Mouse (Mus musculus) kidney, embryonic 14.5 days (tissue): ENCODE data around the gene Dlg2. TPM values are rescaled to one million over a fixed set of nuclear protein-coding genes. Genes with fewer than 3 reads are reported as not detected.

Source experiments
- ATAC-seq: fragments of 200-750 bp; cut with Nextera tagmentation; 2 replicates; pipeline ENCODE4 v1.8.0; 2017; ENCODE audit warnings: moderate number of reproducible peaks, mild to moderate bottlenecking, moderate TSS enrichment, moderate library complexity; ENCODE audit not compliant: low FRiP score, low TSS enrichment
- H3K27ac ChIP-seq: fragments of 300-500 bp; sonication (generic); 2 replicates; pipeline ENCODE4 v1.5.1; 2014; ENCODE audit warnings: low read depth, mild to moderate bottlenecking, low read length, moderate library complexity, mixed read lengths
- H3K27me3 ChIP-seq: fragments of 300-500 bp; sonication (generic); 2 replicates; pipeline ENCODE4 v1.6.1; 2014; ENCODE audit warnings: mild to moderate bottlenecking, low read length; ENCODE audit not compliant: control insufficient read depth, insufficient read depth
- H3K36me3 ChIP-seq: fragments of 300-500 bp; sonication (generic); 2 replicates; pipeline ENCODE4 v1.6.1; 2014; ENCODE audit warnings: low read length, mixed read lengths; ENCODE audit not compliant: control insufficient read depth, insufficient read depth
- H3K4me1 ChIP-seq: fragments of 300-500 bp; sonication (generic); 2 replicates; pipeline ENCODE4 v1.6.1; 2014; ENCODE audit warnings: low read length, mixed read lengths; ENCODE audit not compliant: control insufficient read depth, insufficient read depth
- H3K4me2 ChIP-seq: fragments of 300-500 bp; sonication (generic); replicated peaks from 2 replicates; pipeline ENCODE4 v1.6.1; 2014; ENCODE audit warnings: low read depth, mild to moderate bottlenecking, low read length
- H3K4me3 ChIP-seq: fragments of 300-500 bp; sonication (generic); 2 replicates; pipeline ENCODE4 v1.5.1; 2014; ENCODE audit warnings: mild to moderate bottlenecking, low read length
- H3K9ac ChIP-seq: fragments of 300-500 bp; sonication (generic); 2 replicates; pipeline ENCODE4 v1.6.1; 2014; ENCODE audit warnings: low read depth, mild to moderate bottlenecking, low read length, moderate library complexity
- H3K9me3 ChIP-seq: fragments of 300-500 bp; sonication (generic); 2 replicates; pipeline ENCODE4 v1.6.1; 2016; ENCODE audit warnings: low read length; ENCODE audit not compliant: control insufficient read depth
- WGBS: fragments of 180-500 bp; shearing (Covaris S2); extraction: QIAGEN DNeasy Blood & Tissue Kit; methylation state at CpG from one replicate; pipeline ENCODE4 v1.1.7; 2014; 5-methylcytosine and 5-hydroxymethylcytosine counted together
- polyA plus RNA-seq: library from polyadenylated mRNA; unstranded; fragments of >200 nt; fragmentation: Nextera tagmentation; extraction: Ambion mirVana; gene quantifications from 2 replicates; pipeline ENCODE4 v1.2.1, GENCODE M21; 2014

The Dlg2 gene
- polyA plus RNA-seq, 1 experiment from 2014 or later: 0.97 TPM

DNA sequence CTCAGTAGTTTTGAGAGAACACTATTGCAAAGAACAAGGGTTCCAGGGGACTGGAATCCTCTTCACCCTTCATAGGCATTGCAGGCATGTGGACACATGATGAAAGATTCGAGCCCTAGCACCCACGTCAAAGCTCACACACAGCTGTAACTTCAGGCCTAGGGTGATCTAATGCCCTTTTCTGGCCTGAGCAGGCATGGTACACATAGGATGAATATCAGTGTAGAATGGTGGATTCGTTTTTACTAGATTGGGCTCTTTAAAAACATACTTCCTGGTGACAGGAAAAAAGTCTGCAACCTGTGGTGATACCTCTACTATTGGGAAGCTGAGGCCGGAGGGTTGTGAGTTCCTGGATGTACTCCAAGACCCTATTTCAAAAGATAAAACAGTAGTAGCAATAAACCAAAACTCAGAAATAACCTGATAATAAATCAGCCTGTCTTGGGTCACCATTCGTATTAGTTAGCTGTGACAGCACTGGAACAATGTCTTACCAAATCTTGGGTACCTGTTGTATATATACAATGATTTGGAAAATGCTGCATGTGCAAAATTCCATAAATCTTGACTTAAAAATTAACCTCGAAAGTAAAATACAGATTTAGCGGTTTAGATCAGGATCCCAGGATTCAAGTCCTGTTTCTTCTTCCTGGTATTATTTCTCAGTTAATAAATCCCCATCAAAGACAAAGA is 20.2 kb upstream of the Dlg2 start:
- Histone ChIP-seq H3K4me1 (peaks cover 17% of the 10 kb centered on the region), H3K27ac (peak overlapping the region; percentile 87; the same call in 1 of the 2 replicates), H3K4me3 (peak overlapping the region; percentile 81), H3K36me3 (peaks cover 26% of the 10 kb centered on the region), H3K27me3 (no peaks in the 10 kb centered on the region), H3K4me2 (peak overlapping the region; percentile 70), H3K9me3 (no peaks in the 10 kb centered on the region), H3K9ac (peak overlapping the region; percentile 76)
- 21% methylated on average over 7 of the region's 7 CpGs for WGBS
- ATAC-seq: no peak

DNA sequence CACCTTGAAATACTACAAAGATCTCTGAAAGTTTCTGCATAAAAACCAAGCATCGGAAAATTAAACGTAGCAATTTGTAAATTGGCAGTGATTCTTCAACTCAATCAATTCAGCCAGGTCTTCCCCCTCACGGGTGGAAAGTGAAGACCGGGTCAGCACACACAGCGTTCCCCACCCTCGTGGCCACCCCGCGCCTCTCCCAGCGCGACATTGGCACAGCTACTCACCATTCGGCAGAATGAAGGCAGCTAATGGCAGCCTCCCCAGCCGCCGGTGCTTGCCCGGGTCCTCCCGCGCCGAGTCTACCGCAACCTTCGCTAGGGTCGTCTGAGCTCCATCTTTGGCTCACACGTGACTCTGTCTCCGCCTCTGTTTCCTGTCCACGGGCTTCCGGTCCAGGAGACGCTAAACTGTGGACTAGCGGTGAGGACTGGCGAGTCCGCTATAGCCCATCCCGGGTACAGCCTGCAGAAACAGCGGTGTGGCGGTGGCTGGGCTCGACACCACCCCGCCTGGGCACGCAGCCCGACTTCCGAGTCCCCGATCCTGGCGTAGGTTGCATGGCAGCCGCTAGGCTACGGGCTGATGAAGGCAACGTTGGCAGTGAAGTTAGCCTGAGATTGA is 19.5 kb upstream of the Dlg2 start, which contains the start of gene Tmem126a:
Tmem126a (minus strand) TSS at position 385 of the 624 bp plus-strand sequence.
- peak; percentile 98 for ATAC-seq
- peaks cover 19% of the 10 kb centered on the region for H3K36me3 ChIP-seq
- H3K4me3 ChIP-seq: peak within 1 kb of the TSS; percentile 81
- peak within 1 kb of the TSS; percentile 87 for H3K27ac ChIP-seq
- no peaks in the 10 kb centered on the region for H3K9me3 ChIP-seq
- H3K4me2 ChIP-seq: peak within 1 kb of the TSS; percentile 70
- H3K9ac ChIP-seq: peak within 1 kb of the TSS; percentile 76
- H3K27me3 ChIP-seq: no peaks in the 10 kb centered on the region
- peaks cover 17% of the 10 kb centered on the region for H3K4me1 ChIP-seq
- WGBS: under 1% methylated on average over 41 of the region's 41 CpGs

DNA sequence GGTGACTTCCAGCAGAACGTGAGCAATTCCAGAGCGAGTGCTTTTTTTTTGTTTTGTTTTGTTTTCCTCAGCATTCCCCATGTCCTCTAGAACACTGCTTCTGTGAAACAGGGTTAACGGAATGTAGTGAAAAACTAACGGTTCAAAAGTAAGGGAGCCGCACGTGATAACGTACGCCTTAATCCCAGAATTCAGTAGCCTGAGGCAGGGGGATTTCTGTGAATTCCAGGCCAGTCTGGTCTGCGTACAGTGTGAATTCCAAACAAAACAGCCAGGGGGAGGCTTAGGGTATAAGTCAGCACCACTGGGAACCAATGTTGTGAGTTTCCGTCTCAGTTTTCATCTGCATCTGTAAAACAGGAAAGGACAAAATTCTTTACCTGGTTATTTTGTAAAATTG is 19.0 kb upstream of the Dlg2 start:
- Histone ChIP-seq H3K27ac (peak overlapping the region; percentile 87), H3K9ac (peak overlapping the region; percentile 76; the same call in 1 of the 2 replicates), H3K4me1 (peaks cover 17% of the 10 kb centered on the region), H3K27me3 (no peaks in the 10 kb centered on the region), H3K36me3 (peaks cover 15% of the 10 kb centered on the region), H3K4me2 (peak overlapping the region; percentile 70), H3K4me3 (peak overlapping the region; percentile 81), H3K9me3 (no peaks in the 10 kb centered on the region)
- 16% methylated on average over 10 of the region's 10 CpGs for WGBS
- peak; percentile 62 for ATAC-seq

DNA sequence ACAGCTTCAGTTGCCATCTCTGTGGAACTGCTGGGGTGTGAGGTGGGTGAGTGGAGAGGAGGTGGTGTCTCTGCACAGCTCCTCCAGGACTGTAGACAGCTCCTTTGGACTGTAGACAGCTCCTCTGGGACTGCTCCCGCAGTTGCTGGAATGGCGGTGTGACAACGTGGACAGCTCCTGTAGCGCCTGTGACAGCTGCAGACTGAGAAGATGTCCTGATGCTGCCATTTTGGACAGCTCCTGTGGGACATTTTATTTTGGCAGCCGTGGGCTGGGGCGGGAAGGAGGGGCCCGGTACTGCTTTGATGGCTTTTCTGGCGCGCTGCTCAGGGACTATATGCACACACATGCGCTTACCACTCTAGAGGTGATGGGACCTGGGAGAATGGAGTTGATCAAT is 16.1 kb upstream of the Dlg2 start:
- H3K27ac ChIP-seq: no peak overlapping the region
- WGBS: 49% methylated on average over 10 of the region's 10 CpGs
- ATAC-seq: no peak

DNA sequence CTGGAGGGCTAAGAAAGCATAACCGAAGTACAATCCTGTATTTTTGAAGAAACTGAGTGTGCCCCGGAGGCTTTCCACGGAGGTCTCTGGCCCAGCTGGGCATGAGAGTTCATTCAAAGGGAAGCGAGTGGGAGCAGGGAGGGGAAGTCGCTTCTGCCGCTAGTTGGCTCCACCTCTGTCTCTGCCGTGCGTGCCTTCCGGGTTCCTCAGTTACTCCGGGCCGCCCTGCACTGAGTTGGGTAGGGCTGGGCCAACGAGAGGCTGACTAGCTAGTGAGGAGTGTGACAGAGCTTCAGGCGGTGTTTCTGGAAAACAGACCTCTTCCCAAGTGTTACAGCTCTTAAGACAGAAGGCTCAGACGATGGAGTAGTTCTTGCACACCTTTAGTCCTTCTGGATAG is 15.5 kb upstream of the Dlg2 start:
- Histone ChIP-seq H3K4me1 (peaks cover 13% of the 10 kb centered on the region), H3K4me2 (no peak overlapping the region), H3K9me3 (no peaks in the 10 kb centered on the region), H3K27me3 (no peaks in the 10 kb centered on the region), H3K9ac (no peak overlapping the region), H3K4me3 (no peak overlapping the region), H3K36me3 (no peaks in the 10 kb centered on the region), H3K27ac (no peak overlapping the region)
- ATAC-seq: no peak
- whole genome bisulfite sequencing: 27% methylated on average over 14 of the region's 14 CpGs

More for the DNA sequence above, 16.1 kb upstream of the Dlg2 start:
- peaks cover 17% of the 10 kb centered on the region for H3K4me1 ChIP-seq
- no peak overlapping the region for H3K4me3 ChIP-seq
- no peaks in the 10 kb centered on the region for H3K36me3 ChIP-seq
- no peak overlapping the region for H3K4me2 ChIP-seq
- H3K9ac ChIP-seq: no peak overlapping the region
- H3K9me3 ChIP-seq: no peaks in the 10 kb centered on the region
- no peaks in the 10 kb centered on the region for H3K27me3 ChIP-seq

DNA sequence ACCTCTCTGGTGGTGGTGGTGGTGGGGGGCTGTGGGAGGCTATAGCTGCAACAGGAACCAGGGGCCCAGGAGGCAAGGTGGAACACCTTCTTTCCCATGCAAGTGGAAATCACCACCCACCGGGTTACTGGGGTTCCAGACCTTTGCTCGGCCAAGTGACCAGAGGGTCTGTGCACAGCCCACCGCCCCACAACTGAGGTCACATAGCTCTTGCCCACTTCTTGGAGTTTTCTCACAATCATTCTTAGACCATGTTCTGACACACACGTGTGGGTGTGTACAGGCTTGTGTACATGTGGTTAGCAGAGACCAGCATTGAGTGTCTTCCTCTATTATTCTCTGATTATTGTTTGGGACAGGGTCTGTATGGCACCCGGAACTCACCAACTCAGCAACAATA is 15.0 kb upstream of the Dlg2 start:
- no peak overlapping the region for H3K4me3 ChIP-seq
- no peak overlapping the region for H3K27ac ChIP-seq

DNA sequence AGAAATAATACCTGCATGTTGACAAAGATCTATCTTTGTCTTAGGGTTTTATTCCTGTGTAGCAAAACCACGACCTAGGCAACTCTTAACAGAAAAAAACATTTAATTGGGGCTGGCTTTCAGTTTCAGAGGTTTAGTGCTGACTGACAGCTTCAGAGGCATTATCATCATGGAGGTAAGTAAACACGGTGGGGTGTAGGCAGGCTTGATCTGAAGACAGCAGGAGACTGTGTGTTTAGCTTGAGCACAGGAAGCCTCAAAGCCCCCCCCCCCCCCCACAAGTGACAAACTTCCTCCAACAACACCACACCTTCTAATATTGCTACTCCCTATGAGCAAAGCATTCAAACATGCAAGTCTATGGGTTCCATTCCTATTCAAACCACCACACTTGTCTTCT is 3.0 kb upstream of the Dlg2 start:
- Histone ChIP-seq H3K4me2 (no peak overlapping the region), H3K27me3 (no peaks in the 10 kb centered on the region; the same call in 1 of the 2 replicates), H3K27ac (no peak overlapping the region), H3K4me1 (no peaks in the 10 kb centered on the region), H3K9me3 (no peaks in the 10 kb centered on the region), H3K36me3 (peaks cover 11% of the 10 kb centered on the region; the same call in 1 of the 2 replicates), H3K4me3 (no peak overlapping the region), H3K9ac (no peak overlapping the region)
- WGBS: 72% methylated on average over 2 of the region's 2 CpGs
- ATAC-seq: no peak

More for the DNA sequence above, 15.0 kb upstream of the Dlg2 start:
- Histone ChIP-seq H3K9me3 (no peaks in the 10 kb centered on the region), H3K36me3 (no peaks in the 10 kb centered on the region), H3K27me3 (no peaks in the 10 kb centered on the region), H3K4me1 (peaks cover 8% of the 10 kb centered on the region; the same call in 1 of the 2 replicates), H3K4me2 (no peak overlapping the region), H3K9ac (no peak overlapping the region)
- 93% methylated on average over 5 of the region's 5 CpGs for WGBS
- no peak for ATAC-seq

DNA sequence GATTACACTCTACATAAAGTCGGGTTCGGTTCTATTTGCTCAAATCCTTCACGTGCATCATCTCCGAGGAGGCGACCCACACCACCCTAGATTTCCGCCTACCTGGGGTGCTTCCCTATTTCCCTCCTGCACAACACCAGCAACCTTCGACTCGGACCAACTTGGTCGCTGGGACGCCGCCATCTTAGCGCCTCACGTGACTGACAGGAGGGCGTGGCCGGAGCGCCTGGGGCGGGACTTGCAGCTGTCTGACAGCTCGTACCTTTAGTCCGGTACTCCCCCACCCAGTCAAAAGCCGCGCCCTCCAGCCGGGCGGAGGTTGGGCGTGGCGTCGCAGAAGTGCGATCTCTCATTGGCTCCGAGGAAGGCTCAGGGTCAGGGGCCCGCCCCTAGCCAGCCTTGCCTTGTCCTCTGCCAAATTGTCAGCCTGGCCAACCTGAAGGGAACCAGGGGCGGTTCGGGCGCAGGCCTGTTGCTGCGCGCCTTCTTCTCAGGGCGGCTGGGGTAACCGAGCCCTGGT is 619 bp upstream of the Dlg2 start, which contains the start of gene Tmem126b:
Tmem126b (minus strand) TSS at position 209 of the 520 bp plus-strand sequence.
- H3K9ac ChIP-seq: peak within 1 kb of the TSS; percentile 64
- H3K4me2 ChIP-seq: peak within 1 kb of the TSS; percentile 83
- peak within 1 kb of the TSS; percentile 64 for H3K4me3 ChIP-seq
- 0% methylated on average over 36 of the region's 36 CpGs for WGBS
- no peaks in the 10 kb centered on the region; the same call in 1 of the 2 replicates for H3K27me3 ChIP-seq
- no peaks in the 10 kb centered on the region for H3K36me3 ChIP-seq
- H3K9me3 ChIP-seq: no peaks in the 10 kb centered on the region
- H3K4me1 ChIP-seq: no peaks in the 10 kb centered on the region
- peak within 1 kb of the TSS; percentile 19; the same call in 1 of the 2 replicates for H3K27ac ChIP-seq
- ATAC-seq: peak; percentile 100

DNA sequence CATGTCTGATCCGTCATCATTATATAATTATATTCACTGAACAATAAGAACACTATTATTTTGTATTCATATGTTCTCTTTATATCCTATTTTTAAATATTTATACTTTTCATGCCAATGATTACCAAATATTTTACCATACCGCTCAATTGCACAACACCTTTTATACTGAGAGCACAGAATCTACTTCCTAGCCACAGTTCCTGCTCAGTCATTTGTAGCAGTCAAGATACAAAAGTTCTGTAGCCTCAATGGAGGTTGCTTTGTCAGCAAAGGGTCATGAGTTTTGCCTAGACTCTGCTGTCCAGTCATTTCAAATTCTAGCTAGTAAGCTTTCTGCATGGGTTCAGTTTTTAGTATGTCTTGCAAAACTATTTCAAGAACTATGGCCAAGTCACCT is 6.1 kb downstream of the Dlg2 start:
- H3K4me3 ChIP-seq: no peak overlapping the region
- H3K9me3 ChIP-seq: no peaks in the 10 kb centered on the region
- H3K27me3 ChIP-seq: no peaks in the 10 kb centered on the region
- H3K4me1 ChIP-seq: no peaks in the 10 kb centered on the region
- H3K9ac ChIP-seq: no peak overlapping the region
- no peak for ATAC-seq
- H3K27ac ChIP-seq: no peak overlapping the region
- no peaks in the 10 kb centered on the region for H3K36me3 ChIP-seq
- no peak overlapping the region for H3K4me2 ChIP-seq
- 90% methylated on average over 2 of the region's 2 CpGs for WGBS
